Mouse (Mus musculus) lung, embryonic 15.5 days (tissue): Measurements from ENCODE around the gene Gm10964. TPM values are rescaled to one million over a fixed set of nuclear protein-coding genes. Genes with fewer than 3 reads are reported as not detected.

Experiments used
- ATAC-seq: fragments of 200-750 bp; cut with Nextera tagmentation; 2 replicates; pipeline ENCODE4 v1.8.0; 2017; ENCODE audit warnings: moderate number of reproducible peaks, borderline replicate concordance; ENCODE audit not compliant: low FRiP score, low TSS enrichment; ENCODE audit errors: extremely low read depth
- H3K27ac ChIP-seq: fragments of 300-500 bp; sonication (generic); 2 replicates; pipeline ENCODE4 v1.5.1; 2015; ENCODE audit warnings: moderate library complexity, mild to moderate bottlenecking, inconsistent platforms
- H3K27me3 ChIP-seq: fragments of 300-500 bp; sonication (generic); 2 replicates; pipeline ENCODE4 v1.6.1; 2015; ENCODE audit warnings: inconsistent platforms
- H3K36me3 ChIP-seq: fragments of 300-500 bp; sonication (generic); 2 replicates; pipeline ENCODE4 v1.6.1; 2015; ENCODE audit warnings: inconsistent platforms
- H3K4me1 ChIP-seq: fragments of 300-500 bp; sonication (generic); 2 replicates; pipeline ENCODE4 v1.6.1; 2015; ENCODE audit warnings: inconsistent platforms
- H3K4me2 ChIP-seq: fragments of 300-500 bp; sonication (generic); 2 replicates; pipeline ENCODE4 v1.6.1; 2015; ENCODE audit warnings: inconsistent platforms, mild to moderate bottlenecking, moderate library complexity
- H3K4me3 ChIP-seq: fragments of 300-500 bp; sonication (generic); 2 replicates; pipeline ENCODE4 v1.5.1; 2015; ENCODE audit warnings: mild to moderate bottlenecking, inconsistent platforms
- H3K9ac ChIP-seq: fragments of 300-500 bp; sonication (generic); 2 replicates; pipeline ENCODE4 v1.6.1; 2015; ENCODE audit warnings: inconsistent platforms
- H3K9me3 ChIP-seq: fragments of 300-500 bp; sonication (generic); 2 replicates; pipeline ENCODE4 v1.6.1; 2016; ENCODE audit warnings: inconsistent platforms
- WGBS: fragments of 180-500 bp; shearing (Covaris S2); methylation state at CpG from one replicate; pipeline ENCODE4 v1.1.7; 2015; 5-methylcytosine and 5-hydroxymethylcytosine counted together
- polyA plus RNA-seq: library from polyadenylated mRNA; unstranded; fragments of >200 nt; fragmentation: Nextera tagmentation; extraction: Ambion mirVana; gene quantifications from 2 replicates; pipeline ENCODE4 v1.2.1, GENCODE M21; 2015

The Gm10964 gene
- polyA plus RNA-seq, 1 experiment from 2014 or later = not detected

DNA sequence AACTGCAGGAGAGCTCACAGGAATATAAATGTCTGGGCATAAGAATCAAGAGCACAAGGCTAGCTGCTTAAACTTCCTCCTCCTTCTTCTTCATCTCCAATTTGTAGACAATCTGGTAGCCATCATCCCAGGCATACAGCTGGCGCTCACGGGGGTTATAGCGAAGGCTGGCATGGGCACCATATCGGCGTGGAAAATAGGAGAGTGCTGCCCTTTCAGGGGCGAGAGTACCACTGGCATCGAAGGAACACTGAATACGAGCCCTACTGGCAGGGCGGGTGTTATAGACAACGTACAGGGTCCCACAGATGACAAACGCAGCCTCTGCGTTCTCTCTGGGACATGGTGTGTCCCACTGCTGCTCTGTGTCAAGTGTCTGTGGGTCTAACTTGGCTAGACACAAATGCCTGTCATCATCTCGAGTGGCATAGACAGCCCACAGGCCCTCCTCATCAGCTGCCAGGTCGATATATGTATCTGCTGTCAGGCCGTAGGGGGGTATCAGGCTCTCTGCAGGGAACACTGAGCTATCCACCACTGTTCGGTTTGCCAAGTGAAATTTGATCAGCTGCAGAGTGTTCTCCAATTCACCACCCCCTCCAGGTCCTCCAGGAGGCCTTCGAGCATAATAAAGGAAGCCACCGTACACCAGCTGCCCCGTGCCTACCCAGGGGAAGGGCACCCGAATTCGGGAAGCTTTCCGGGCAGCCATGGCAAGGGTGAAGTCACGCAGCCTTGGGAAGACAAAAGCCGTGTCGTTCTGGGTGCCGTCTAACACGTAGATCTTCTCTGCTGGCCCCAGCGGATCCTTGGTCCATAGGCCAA is 3.2 kb upstream of the Gm10964 start:
- Histone ChIP-seq H3K9me3 (no peaks in the 10 kb centered on the region), H3K9ac (peak overlapping the region; percentile 43), H3K36me3 (no peaks in the 10 kb centered on the region), H3K4me3 (peak overlapping the region; percentile 40), H3K27ac (peak overlapping the region; percentile 96), H3K27me3 (no peaks in the 10 kb centered on the region), H3K4me1 (peaks cover 63% of the 10 kb centered on the region), H3K4me2 (peak overlapping the region; percentile 61)
- WGBS = 50% methylated on average over 28 of the region's 28 CpGs
- ATAC-seq = no peak

DNA sequence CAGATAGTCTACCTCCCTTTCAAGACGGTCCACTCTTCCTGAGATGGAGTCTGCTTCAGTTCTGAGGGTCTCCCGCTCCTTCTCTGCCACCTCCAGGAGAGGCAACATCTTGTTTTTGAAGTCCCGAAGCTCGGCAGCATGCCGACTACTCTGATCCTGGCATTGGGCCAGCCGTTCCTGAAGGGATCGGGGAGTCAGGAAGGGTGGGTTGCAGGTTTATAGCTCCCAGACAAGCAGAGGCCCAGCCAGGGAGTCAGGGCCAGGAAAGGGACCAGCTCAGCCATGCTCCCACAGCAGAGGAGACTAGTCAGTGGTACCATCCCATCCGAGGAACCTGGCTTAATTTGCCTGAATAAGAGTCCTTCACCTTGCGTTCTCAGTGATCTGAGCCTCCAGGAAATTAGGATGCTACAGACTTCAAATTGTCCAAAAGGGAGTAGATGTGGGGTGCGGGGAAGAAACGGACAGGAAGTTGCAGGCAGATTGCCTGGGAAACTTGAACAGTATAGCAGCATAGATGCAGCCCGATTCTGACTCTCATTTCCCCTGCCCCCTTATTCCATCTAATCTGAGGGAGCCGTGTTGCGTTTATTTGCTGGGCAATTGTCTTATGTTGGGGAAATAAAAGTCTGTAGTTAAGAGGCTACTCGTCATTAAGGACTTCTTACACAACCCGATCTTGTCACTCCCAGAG is 2.0 kb upstream of the Gm10964 start:
- Histone ChIP-seq H3K4me1 (peaks cover 63% of the 10 kb centered on the region), H3K27me3 (no peaks in the 10 kb centered on the region), H3K4me3 (peak overlapping the region; percentile 40), H3K36me3 (0 out of 2 replicates have a peak, but pooled peaks cover 3% of the 10 kb centered on the region), H3K27ac (peak overlapping the region; percentile 96), H3K9ac (peak overlapping the region; percentile 43), H3K9me3 (no peaks in the 10 kb centered on the region), H3K4me2 (peak overlapping the region; percentile 61)
- 19% methylated on average over 16 of the region's 16 CpGs for WGBS
- no peak for ATAC-seq

DNA sequence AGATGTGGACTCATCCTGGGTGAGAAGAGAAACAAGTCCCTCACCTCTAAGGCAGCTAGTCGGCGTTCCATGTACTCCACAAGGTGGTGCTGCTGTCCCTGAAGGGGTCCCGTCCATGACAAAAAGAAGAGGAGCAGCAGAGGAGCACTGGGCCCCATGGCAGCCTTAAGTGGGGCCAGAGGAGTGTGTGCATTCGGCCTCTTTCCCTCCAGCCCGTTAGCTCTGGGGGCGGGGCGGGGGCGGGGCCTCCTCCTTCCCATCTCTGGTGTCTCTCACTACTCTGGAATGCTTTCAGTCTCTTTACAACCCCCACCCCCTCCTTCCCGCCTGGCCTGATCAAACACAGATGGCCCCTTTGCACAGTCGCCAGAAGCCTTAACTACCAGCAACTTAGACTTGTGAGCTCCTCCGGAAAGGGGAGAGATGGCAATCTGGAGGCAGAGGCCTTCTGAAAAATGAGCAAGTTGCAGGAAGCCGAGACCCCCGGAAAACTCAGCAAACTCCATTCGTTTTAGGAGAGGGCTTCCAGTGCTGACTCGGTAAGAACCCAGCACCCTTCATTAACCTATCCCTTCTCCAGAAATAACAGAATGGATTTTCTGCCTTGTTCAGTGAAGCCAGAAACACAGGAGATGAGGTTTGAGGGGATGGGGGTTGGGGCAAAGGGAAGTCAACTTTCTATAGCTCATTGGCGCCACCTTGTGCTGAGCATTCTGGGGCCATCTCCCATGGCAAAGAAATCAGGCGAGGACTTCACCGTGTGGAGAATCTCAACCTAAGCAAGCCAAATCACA is 1.2 kb upstream of the Gm10964 start, which contains the start of gene Olfml3:
Olfml3 (minus strand) TSS at position 224 of the 794 bp plus-strand sequence.
- peaks cover 5% of the 10 kb centered on the region; the same call in 1 of the 2 replicates for H3K36me3 ChIP-seq
- WGBS = under 1% methylated on average over 18 of the region's 18 CpGs
- peak; percentile 85 for ATAC-seq
- no peaks in the 10 kb centered on the region for H3K27me3 ChIP-seq
- H3K9ac ChIP-seq = peak within 1 kb of the TSS; percentile 43
- peak within 1 kb of the TSS; percentile 96 for H3K27ac ChIP-seq
- peaks cover 58% of the 10 kb centered on the region for H3K4me1 ChIP-seq
- H3K9me3 ChIP-seq = no peaks in the 10 kb centered on the region
- peak within 1 kb of the TSS; percentile 40 for H3K4me3 ChIP-seq
- peak within 1 kb of the TSS; percentile 61 for H3K4me2 ChIP-seq

DNA sequence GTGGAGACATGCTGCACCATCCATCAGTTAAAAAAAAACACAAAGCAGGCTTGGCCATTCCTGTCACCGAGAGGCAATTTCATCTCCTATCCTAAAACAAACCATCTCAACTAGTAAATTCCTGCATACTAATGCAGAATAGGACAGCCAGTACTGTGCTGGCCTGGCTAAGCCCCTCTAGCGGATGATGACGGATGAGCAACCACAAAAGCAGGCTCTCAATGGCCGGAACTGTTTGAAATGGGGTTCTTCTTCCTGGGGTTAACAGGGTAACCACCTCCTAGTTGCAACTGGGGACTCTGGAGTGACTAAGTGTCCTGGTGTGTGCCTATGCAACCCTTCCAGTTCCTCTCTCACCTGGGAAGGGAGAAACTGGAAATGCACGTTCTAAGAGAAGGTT is 1.2 kb downstream of the Gm10964 start:
- H3K4me1 ChIP-seq = peaks cover 34% of the 10 kb centered on the region
- H3K4me3 ChIP-seq = no peak overlapping the region
- H3K4me2 ChIP-seq = no peak overlapping the region
- H3K9ac ChIP-seq = no peak overlapping the region
- H3K36me3 ChIP-seq = peaks cover 27% of the 10 kb centered on the region
- H3K27ac ChIP-seq = no peak overlapping the region
- H3K9me3 ChIP-seq = no peaks in the 10 kb centered on the region
- ATAC-seq = no peak
- no peaks in the 10 kb centered on the region for H3K27me3 ChIP-seq
- WGBS = 50% methylated on average over 5 of the region's 5 CpGs

DNA sequence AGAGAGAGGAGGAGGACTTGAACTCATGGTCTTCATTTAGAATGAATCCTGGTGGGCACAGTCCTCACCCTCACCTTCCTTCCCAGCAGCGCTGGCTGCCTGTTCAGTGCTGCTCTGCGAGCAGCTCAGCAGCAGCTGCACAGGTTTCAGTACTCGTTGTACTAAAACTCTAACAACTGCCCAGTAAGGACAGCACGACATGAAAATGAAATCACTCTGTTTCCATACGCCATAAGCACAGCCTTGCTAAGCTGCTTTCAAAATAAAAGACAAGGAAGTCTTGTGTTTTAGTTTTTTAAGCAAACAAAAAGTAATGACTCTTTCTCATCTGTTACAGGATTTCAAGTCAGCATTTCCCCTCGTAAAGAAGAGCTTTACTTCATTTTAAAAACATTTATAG is 4.0 kb downstream of the Gm10964 start:
- no peak overlapping the region for H3K4me2 ChIP-seq
- peaks cover 53% of the 10 kb centered on the region for H3K36me3 ChIP-seq
- ATAC-seq = no peak
- H3K27ac ChIP-seq = no peak overlapping the region
- WGBS = 78% methylated on average over 6 of the region's 6 CpGs
- H3K9me3 ChIP-seq = no peaks in the 10 kb centered on the region
- H3K4me3 ChIP-seq = no peak overlapping the region
- no peaks in the 10 kb centered on the region for H3K27me3 ChIP-seq
- peaks cover 7% of the 10 kb centered on the region; the same call in 1 of the 2 replicates for H3K4me1 ChIP-seq
- no peak overlapping the region for H3K9ac ChIP-seq

DNA sequence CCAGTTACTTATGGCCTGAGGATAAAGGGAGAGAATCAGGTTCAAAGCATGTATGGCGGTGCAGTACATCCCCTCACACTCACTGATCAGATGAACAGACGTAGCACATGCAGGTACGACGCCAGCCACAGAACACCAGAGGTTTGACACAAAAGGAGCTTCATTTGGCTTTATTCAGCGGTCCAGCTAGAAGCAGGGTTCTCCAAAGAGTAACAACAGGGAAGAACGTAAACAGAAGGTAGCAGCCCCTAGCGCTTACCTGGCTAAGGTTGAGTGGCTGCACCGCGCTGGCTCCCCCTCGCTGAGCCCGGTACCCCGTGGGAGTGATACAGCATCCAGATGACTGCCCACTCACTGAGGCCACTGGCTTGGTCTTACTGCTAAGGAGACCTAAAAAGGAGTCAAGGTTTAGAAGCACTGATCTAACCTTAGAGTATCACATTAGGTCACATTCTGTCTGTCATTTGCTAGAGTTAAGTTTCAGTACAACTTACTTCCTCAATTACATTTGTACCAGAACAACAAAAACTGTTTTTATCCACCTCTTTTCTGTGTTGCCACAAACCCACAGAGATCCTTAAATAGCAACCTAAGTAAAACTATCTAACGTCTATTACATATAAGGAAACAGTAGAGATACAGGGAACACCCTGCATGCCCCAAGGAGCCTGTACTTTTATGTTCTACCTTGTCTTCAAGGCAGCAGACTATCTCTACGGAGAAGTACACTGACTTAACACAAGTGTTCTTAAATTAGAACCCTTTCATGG is 6.0 kb downstream of the Gm10964 start:
- Histone ChIP-seq H3K4me2 (no peak overlapping the region), H3K36me3 (peaks cover 72% of the 10 kb centered on the region), H3K9me3 (no peaks in the 10 kb centered on the region), H3K4me3 (no peak overlapping the region), H3K4me1 (no peaks in the 10 kb centered on the region), H3K27ac (no peak overlapping the region), H3K27me3 (no peaks in the 10 kb centered on the region), H3K9ac (no peak overlapping the region)
- no peak for ATAC-seq
- 87% methylated on average over 14 of the region's 14 CpGs for WGBS

DNA sequence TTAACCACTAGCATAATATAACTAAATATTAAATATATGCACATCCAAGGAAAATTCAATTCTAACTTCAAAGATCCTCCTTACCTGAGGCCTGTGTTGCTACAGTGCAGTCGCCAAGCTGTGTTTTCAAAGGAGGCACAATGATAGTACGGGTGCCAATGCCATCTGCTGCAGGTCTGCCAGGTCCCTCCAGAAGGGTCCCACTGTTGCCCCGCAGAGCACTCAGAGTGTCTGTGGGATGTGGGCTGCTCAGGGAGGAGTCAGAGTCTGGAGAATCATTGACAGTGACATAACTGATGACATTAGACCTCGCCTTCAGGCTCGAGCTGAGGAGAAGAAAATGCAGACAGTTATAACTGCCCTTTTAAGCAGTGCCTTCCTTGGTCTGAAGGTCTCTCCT is 7.5 kb downstream of the Gm10964 start:
- 75% methylated on average over 5 of the region's 5 CpGs for WGBS

DNA sequence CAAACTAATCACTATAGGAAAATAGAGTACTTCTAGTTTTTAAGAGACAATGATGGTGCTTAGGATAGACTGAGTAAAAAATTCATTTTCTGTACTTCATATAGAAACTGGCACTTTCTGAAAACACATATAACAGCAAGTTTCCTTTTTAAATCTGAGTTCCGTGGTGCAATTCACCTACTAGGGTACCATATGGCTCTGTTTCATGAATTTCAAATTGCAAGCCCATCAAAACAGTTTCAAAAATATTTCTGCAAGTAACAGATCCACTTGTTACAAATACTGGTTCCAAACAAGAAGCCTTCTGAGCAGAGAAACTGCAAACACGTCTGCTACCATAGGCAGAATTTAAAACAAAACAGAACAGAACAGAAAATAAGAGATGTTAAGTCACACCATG is 12.4 kb downstream of the Gm10964 start:
- Histone ChIP-seq H3K9ac (no peak overlapping the region), H3K36me3 (peaks cover 75% of the 10 kb centered on the region), H3K27ac (no peak overlapping the region), H3K9me3 (no peaks in the 10 kb centered on the region), H3K4me2 (no peak overlapping the region), H3K4me1 (no peaks in the 10 kb centered on the region), H3K27me3 (no peaks in the 10 kb centered on the region), H3K4me3 (no peak overlapping the region)
- WGBS = 81% methylated on average over 2 of the region's 2 CpGs
- ATAC-seq = no peak

More for the DNA sequence above, 7.5 kb downstream of the Gm10964 start:
- Histone ChIP-seq H3K4me3 (no peak overlapping the region), H3K9ac (no peak overlapping the region), H3K27ac (no peak overlapping the region), H3K4me1 (no peaks in the 10 kb centered on the region), H3K36me3 (peaks cover 80% of the 10 kb centered on the region), H3K9me3 (no peaks in the 10 kb centered on the region), H3K27me3 (no peaks in the 10 kb centered on the region), H3K4me2 (no peak overlapping the region)
- ATAC-seq = no peak

DNA sequence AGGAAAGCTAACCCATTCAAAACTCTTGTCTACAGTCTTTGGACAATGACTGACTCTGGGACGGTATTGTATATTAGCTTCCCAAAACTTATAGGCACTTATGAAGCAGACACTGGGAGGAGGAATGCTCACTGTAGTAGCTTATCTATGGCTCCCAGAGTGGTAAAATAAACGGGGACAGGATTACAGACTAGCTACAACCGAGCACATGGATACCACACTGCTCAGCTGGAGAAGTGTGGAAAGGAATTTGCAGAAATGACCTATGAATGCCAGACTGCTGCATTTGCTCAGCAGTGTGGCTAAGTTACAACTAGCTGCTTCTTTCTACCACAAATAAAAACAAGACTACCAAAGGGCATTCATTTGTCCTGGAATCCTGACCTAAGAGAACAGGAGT is 16.2 kb downstream of the Gm10964 start:
- Histone ChIP-seq H3K4me1 (no peaks in the 10 kb centered on the region), H3K36me3 (peaks cover 74% of the 10 kb centered on the region), H3K9ac (no peak overlapping the region), H3K9me3 (no peaks in the 10 kb centered on the region), H3K4me2 (no peak overlapping the region), H3K4me3 (no peak overlapping the region), H3K27me3 (no peaks in the 10 kb centered on the region), H3K27ac (no peak overlapping the region)
- ATAC-seq = no peak
- 50% methylated on average over 3 of the region's 3 CpGs for WGBS

DNA sequence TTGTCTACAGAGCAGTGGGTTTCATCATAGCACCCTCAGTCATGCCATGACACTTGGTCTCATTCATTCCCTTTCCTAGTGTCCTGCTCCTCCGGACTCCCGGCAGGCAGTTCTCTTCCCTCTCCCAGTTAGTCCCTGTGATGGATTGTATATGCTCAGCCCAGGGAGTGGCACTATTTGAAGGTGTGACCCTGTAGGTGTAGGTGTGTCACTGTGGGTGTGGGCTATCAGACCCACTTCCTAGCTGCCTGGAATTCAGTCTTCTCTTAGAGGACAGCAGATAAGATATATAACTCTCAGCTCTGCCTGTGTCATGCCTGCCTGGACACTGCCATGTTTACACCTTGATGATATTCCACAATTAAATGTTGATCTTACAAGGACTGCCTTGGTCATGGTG is 17.8 kb downstream of the Gm10964 start:
- Histone ChIP-seq H3K36me3 (peaks cover 74% of the 10 kb centered on the region), H3K4me1 (no peaks in the 10 kb centered on the region), H3K9ac (no peak overlapping the region), H3K27ac (no peak overlapping the region), H3K4me3 (no peak overlapping the region), H3K4me2 (no peak overlapping the region), H3K27me3 (no peaks in the 10 kb centered on the region), H3K9me3 (no peaks in the 10 kb centered on the region)
- ATAC-seq = no peak
- 86% methylated on average over 2 of the region's 2 CpGs for WGBS

DNA sequence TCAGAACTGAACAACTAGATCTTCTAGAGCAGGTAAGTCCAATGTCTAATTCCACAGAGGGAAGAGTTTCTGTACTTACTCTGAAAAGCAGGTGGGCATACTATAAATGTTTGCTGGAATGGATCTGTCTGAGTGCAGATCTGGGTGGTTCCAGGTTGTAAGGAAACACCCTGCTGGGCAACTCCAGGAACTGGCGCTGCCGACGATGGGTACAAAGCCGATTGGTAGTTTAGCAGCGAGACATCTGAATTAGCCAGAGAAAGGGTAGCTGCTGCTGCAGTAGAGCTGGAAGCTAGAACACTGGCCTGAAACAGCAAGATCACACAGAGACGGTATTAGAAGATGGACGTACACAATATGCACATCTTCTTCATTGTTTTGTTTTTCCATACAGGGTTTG is 19.3 kb downstream of the Gm10964 start:
- no peak overlapping the region for H3K4me3 ChIP-seq
- 88% methylated on average over 7 of the region's 7 CpGs for WGBS
- no peak overlapping the region for H3K4me2 ChIP-seq
- H3K9ac ChIP-seq = no peak overlapping the region
- H3K27me3 ChIP-seq = no peaks in the 10 kb centered on the region
- ATAC-seq = no peak
- no peaks in the 10 kb centered on the region for H3K4me1 ChIP-seq
- H3K36me3 ChIP-seq = peaks cover 78% of the 10 kb centered on the region
- no peak overlapping the region for H3K27ac ChIP-seq
- H3K9me3 ChIP-seq = no peaks in the 10 kb centered on the region
